In genomic region chr6:73949121-73949933, GRCm38 (mm10) we compare ENCODE assay signal across 31 mouse cellular contexts.
A peak's percentile ranks its signal among the peaks of the same experiment; 100 is the strongest.
DNase-seq lines count a peak whose midpoint lies in the region; ATAC-seq lines count a peak whose summit lies in the region.
"Had no signal": no experiment of that assay in that cellular context is flagged by ENCODE, and none has a peak within 500 bp of the region (broad histone marks: within the 10 kb centered on the region; RNA-seq: fewer than 3 reads in every experiment).

No protein-coding gene starts in this region.

- peak; percentile 1 for DNase-seq in embryo, embryonic 10.5 days (ENCODE audit: low spot score)
- DNase-seq in embryo, embryonic 11 days, result no peak
- peak; percentile 31 for DNase-seq in heart, adult 11 months
- no peak for DNase-seq in heart, embryonic 10.5 days (ENCODE audit: low spot score)
- no peak for DNase-seq in midbrain, embryonic 11.5 days (ENCODE audit: low spot score, missing footprints)
- no peak for DNase-seq in lung, adult 18-20 months
- DNase-seq: adrenal gland, adult 2 months; adrenal gland, postnatal 36 days; cerebellum, adult 2 months; cerebellum, postnatal 25 days; gastrocnemius, postnatal 25 days; heart, adult 18-20 months; heart, postnatal 4 days; kidney, adult 11 months; kidney, postnatal 25 days; liver; lung, embryonic 14.5 days; lung, postnatal 14 days; retina, postnatal 1 day; right cerebral cortex, postnatal 14 days; thymus, postnatal 4 days had no signal

- H3K4me3 ChIP-seq in heart, embryonic 10.5 days, result no peak overlapping the region
- no peak overlapping the region for H3K4me3 ChIP-seq in midbrain, embryonic 15.5 days
- H3K4me3 ChIP-seq in midbrain, embryonic 11.5 days (ENCODE audit: low read depth, low read length), result no peak overlapping the region
- no peak overlapping the region for H3K4me3 ChIP-seq in neural tube, embryonic 14.5 days (ENCODE audit: low read depth, low read length)
- H3K4me3 ChIP-seq: embryonic facial prominence, embryonic 13.5 days; erythroblast, embryonic 14.5 days; heart, embryonic 12.5 days; kidney, embryonic 15.5 days had no signal

- H3K9ac ChIP-seq in midbrain, embryonic 15.5 days, result no peak overlapping the region
- H3K9ac ChIP-seq in midbrain, embryonic 11.5 days (ENCODE audit: low read length), result no peak overlapping the region
- no peak overlapping the region for H3K9ac ChIP-seq in neural tube, embryonic 14.5 days (replicated peaks; ENCODE audit: low read depth, low read length)
- H3K9ac ChIP-seq: embryonic facial prominence, embryonic 13.5 days; heart, embryonic 12.5 days; kidney, embryonic 15.5 days; liver, embryonic 14.5 days; lung, embryonic 14.5 days had no signal

- no peaks in the 10 kb centered on the region for H3K4me1 ChIP-seq in heart, embryonic 10.5 days
- peaks cover 4% of the 10 kb centered on the region; the same call in 1 of the 2 replicates for H3K4me1 ChIP-seq in midbrain, embryonic 15.5 days
- H3K4me1 ChIP-seq in midbrain, embryonic 11.5 days (ENCODE audit: control insufficient read depth, insufficient read depth, low read length), result no peaks in the 10 kb centered on the region
- H3K4me1 ChIP-seq in neural tube, embryonic 14.5 days (ENCODE audit: control insufficient read depth, insufficient read depth, low read length), result 0 out of 2 replicates have a peak, but pooled peaks cover 4% of the 10 kb centered on the region
- H3K4me1 ChIP-seq: embryonic facial prominence, embryonic 13.5 days; heart, embryonic 12.5 days; kidney, embryonic 15.5 days had no signal

- H3K9me3 ChIP-seq in heart, embryonic 10.5 days, result no peaks in the 10 kb centered on the region
- no peaks in the 10 kb centered on the region for H3K9me3 ChIP-seq in midbrain, embryonic 15.5 days
- no peaks in the 10 kb centered on the region for H3K9me3 ChIP-seq in midbrain, embryonic 11.5 days (ENCODE audit: control insufficient read depth, low read length)
- H3K9me3 ChIP-seq in neural tube, embryonic 14.5 days (ENCODE audit: control insufficient read depth, low read length), result no peaks in the 10 kb centered on the region
- H3K9me3 ChIP-seq: embryonic facial prominence, embryonic 13.5 days; heart, embryonic 12.5 days; kidney, embryonic 15.5 days had no signal

- WGBS in heart, embryonic 10.5 days, result 83% methylated on average over 5 of the region's 5 CpGs
- WGBS in midbrain, embryonic 15.5 days, result 67% methylated on average over 5 of the region's 5 CpGs
- 85% methylated on average over 5 of the region's 5 CpGs for WGBS in midbrain, embryonic 11.5 days
- 43% methylated on average over 5 of the region's 5 CpGs for WGBS in neural tube, embryonic 14.5 days

- no peak overlapping the region for H3K27ac ChIP-seq in heart, embryonic 10.5 days
- 0 out of 2 replicates have a peak overlapping the region, but pooled peaks have one; percentile 37 for H3K27ac ChIP-seq in midbrain, embryonic 15.5 days
- no peak overlapping the region for H3K27ac ChIP-seq in midbrain, embryonic 11.5 days (ENCODE audit: low read depth, low read length)
- no peak overlapping the region for H3K27ac ChIP-seq in neural tube, embryonic 14.5 days (ENCODE audit: low read depth, low read length)
- H3K27ac ChIP-seq: embryonic facial prominence, embryonic 13.5 days; kidney, embryonic 15.5 days; liver, embryonic 14.5 days had no signal

- peak; percentile 56; the same call in 1 of the 2 replicates for ATAC-seq in midbrain, embryonic 15.5 days (replicated peaks)
- no peak for ATAC-seq in midbrain, embryonic 11.5 days (ENCODE audit: low FRiP score)
- peak; percentile 71; the same call in 1 of the 2 replicates for ATAC-seq in neural tube, embryonic 14.5 days (ENCODE audit: low read depth)
- ATAC-seq: activated CD4-positive, CD25-positive, alpha-beta regulatory T cell, adult 4 months; inflammation-experienced regulatory T-cells, adult 6 months had no signal

- no peak overlapping the region for H3K4me2 ChIP-seq in midbrain, embryonic 15.5 days
- H3K4me2 ChIP-seq in midbrain, embryonic 11.5 days, result no peak overlapping the region
- no peak overlapping the region for H3K4me2 ChIP-seq in neural tube, embryonic 14.5 days (ENCODE audit: low read depth, low read length)
- H3K4me2 ChIP-seq: embryonic facial prominence, embryonic 13.5 days; heart, embryonic 12.5 days; kidney, embryonic 15.5 days; lung, embryonic 14.5 days had no signal

- no peaks in the 10 kb centered on the region for H3K27me3 ChIP-seq in heart, embryonic 10.5 days (ENCODE audit: insufficient read depth, poor library complexity, severe bottlenecking)
- no peaks in the 10 kb centered on the region for H3K27me3 ChIP-seq in midbrain, embryonic 15.5 days (replicated peaks)
- H3K27me3 ChIP-seq in midbrain, embryonic 11.5 days (ENCODE audit: control insufficient read depth, insufficient read depth, low read length), result no peaks in the 10 kb centered on the region
- H3K27me3 ChIP-seq in neural tube, embryonic 14.5 days (ENCODE audit: control insufficient read depth, insufficient read depth, low read length), result no peaks in the 10 kb centered on the region
- H3K27me3 ChIP-seq: CH12.LX; embryonic facial prominence, embryonic 13.5 days; heart, embryonic 12.5 days; kidney, embryonic 15.5 days had no signal

- H3K36me3 ChIP-seq in heart, embryonic 10.5 days, result no peaks in the 10 kb centered on the region
- no peaks in the 10 kb centered on the region for H3K36me3 ChIP-seq in midbrain, embryonic 15.5 days (replicated peaks)
- H3K36me3 ChIP-seq in midbrain, embryonic 11.5 days (ENCODE audit: control insufficient read depth, insufficient read depth, low read length), result no peaks in the 10 kb centered on the region
- no peaks in the 10 kb centered on the region for H3K36me3 ChIP-seq in neural tube, embryonic 14.5 days (ENCODE audit: control insufficient read depth, insufficient read depth, low read length)
- H3K36me3 ChIP-seq: embryonic facial prominence, embryonic 13.5 days; heart, embryonic 12.5 days; kidney, embryonic 15.5 days had no signal

Comparison
In these comparisons a context has a peak if more than half of its experiments do, and no peak if none do; other contexts are left out.
1. DNase-seq: peak in embryo, embryonic 10.5 days (single experiment) and heart, adult 11 months (single experiment); none in embryo, embryonic 11 days (single experiment), heart, embryonic 10.5 days (single experiment), midbrain, embryonic 11.5 days (single experiment) and lung, adult 18-20 months (0 of 2).